Mouse (Mus musculus): ENCODE measurements around the gene Lrrc38. TPM values are rescaled to one million over a fixed set of nuclear protein-coding genes. Genes with fewer than 3 reads are reported as not detected.
"Not testable (repeated sequence)": the region's sequence is repeated elsewhere in the genome, so short reads cannot be mapped to it uniquely, and the experiment has no call there.

The Lrrc38 gene
- polyA plus RNA-seq, 1 experiment, result not detected

DNA sequence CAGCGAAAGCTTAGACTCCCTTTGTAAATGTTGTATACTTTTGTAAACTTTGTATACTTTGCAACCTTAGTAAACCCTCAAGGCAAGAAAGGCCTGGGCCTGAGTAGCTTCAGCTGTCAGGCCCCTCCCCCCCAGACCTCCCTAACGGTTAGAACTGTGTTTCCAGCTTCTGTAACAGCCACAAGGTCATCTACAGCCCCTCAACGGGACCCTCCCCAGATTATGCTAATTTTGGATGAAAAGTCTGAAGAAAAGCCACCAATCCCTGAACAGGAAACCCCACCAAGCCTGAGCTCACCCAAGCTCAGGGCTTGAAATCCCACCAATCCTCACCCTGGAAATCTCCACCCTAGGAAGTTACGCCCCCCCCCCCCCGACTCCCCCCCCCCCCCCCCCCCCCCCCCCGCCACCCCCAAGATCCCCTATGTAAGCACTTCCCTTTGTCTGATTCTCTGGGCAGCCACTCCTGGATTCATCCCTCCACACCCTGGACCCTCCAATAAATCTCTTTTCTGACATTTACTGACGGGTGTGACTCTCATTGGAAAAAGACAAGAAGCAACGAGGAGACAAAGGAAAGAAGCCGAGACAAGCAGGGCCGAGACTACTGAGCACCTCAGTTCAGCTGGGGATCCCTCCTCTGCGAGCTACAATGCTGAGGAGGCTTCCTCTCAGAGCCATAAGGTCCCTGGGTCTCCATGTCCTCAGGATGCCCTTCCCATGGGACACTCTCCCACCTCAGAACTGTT lies 25.2 kb upstream of the Lrrc38 start:
- TF ChIP-seq FLI1 (IDR thresholded peaks at IDR 0.05; ENCODE audit: low read length), result no peak
- TF ChIP-seq GATA1 (IDR thresholded peaks at IDR 0.05; ENCODE audit: borderline replicate concordance, low read length), result no peak
- peaks cover 5% of the 10 kb centered on the region; the same call in 1 of the 2 replicates for H3K4me1 ChIP-seq
- H3K27me3 ChIP-seq (replicated peaks), result peaks cover 3% of the 10 kb centered on the region
- H3K4me3 ChIP-seq (replicated peaks), result no peak overlapping the region
- peaks cover 19% of the 10 kb centered on the region; the same call in 1 of the 2 replicates for H3K9me3 ChIP-seq
- H3K36me3 ChIP-seq (replicated peaks; ENCODE audit: low read length), result no peaks in the 10 kb centered on the region

DNA sequence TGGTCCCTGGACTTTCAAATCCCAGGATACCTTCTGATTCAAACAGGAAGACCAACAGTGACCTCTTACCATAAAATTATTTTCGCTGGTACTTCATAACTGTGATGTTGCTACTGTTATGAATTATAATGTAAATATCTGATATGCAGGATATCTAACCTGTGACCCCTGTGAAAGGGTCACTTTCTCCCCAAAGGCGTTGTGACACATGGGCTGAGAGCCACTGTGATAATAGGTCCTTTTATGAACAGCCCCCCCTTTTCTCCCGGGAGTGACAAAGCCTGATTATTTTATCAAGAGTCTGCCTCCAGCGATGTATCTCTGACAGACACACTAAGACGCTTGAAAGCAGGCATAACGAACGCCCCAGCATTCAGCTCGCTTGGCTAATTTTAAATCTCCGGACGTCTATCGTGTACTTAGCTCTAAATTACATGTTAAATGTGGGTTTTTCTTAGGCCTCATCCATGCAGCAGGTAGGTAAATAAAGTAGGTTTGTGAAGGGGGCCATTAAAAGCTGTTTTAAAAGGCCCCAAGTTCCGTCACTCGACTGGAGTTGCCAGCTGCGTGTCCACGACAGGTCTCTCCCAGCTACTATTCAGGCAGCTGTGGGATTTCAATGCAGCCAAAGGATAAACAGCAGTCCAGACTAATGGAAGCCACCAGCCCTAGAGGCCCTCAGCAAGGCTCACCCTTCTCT lies 24.5 kb upstream of the Lrrc38 start:
- Histone ChIP-seq H3K4me1 (peaks cover 5% of the 10 kb centered on the region; the same call in 1 of the 2 replicates), H3K27me3 (replicated peaks) (peaks cover 3% of the 10 kb centered on the region), H3K9me3 (peaks cover 19% of the 10 kb centered on the region; the same call in 1 of the 2 replicates), H3K4me3 (replicated peaks) (peak overlapping the region; percentile 73), H3K36me3 (replicated peaks; ENCODE audit: low read length) (no peaks in the 10 kb centered on the region)
- TF ChIP-seq GATA1 (IDR thresholded peaks at IDR 0.05; ENCODE audit: borderline replicate concordance, low read length) (no peak), FLI1 (IDR thresholded peaks at IDR 0.05; ENCODE audit: low read length) (no peak)

DNA sequence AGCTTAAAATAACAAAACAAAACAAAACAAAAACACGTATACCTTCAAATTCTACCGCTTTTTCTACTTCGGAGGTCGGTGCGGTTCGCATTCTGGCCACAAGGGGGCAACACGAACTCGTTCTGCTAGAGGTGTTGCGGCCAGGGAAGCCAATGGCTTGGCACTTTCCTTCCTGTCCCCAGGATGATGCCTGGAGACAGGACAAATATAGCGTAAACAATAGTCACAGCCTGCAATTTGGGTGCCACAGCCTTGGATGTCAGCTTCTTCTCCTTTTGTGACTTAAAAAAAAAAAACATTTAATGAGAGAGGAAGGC lies 24.0 kb upstream of the Lrrc38 start:
- H3K36me3 ChIP-seq (replicated peaks; ENCODE audit: low read length), result no peaks in the 10 kb centered on the region
- peaks cover 5% of the 10 kb centered on the region for H3K27me3 ChIP-seq (replicated peaks)
- H3K4me3 ChIP-seq (replicated peaks), result peak overlapping the region; percentile 73
- no peak for TF ChIP-seq FLI1 (IDR thresholded peaks at IDR 0.05; ENCODE audit: low read length)
- no peak for TF ChIP-seq GATA1 (IDR thresholded peaks at IDR 0.05; ENCODE audit: borderline replicate concordance, low read length)
- peaks cover 20% of the 10 kb centered on the region for H3K9me3 ChIP-seq
- H3K4me1 ChIP-seq, result peaks cover 5% of the 10 kb centered on the region; the same call in 1 of the 2 replicates

DNA sequence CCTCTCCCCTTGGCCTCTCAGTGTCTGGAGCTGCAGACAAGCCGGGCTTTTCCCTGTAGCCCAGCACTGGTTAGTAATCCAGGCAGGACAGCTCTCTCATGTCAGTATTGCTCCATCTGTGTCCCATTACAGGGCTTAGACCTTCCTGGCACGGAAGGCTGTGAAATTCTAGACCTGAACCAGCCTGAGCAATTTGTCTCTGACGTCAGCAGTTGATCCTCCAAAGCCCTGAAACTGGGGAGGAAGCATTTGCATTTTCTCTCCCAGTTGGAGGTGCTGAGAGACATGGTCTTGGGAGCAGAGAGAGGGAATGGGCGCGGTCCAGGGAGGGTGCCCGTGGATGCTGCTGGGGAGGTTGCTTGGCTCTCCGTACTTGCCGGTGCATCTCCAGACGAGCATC lies 19.0 kb upstream of the Lrrc38 start:
- Histone ChIP-seq H3K36me3 (replicated peaks; ENCODE audit: low read length) (no peaks in the 10 kb centered on the region), H3K9me3 (peaks cover 24% of the 10 kb centered on the region), H3K4me1 (peaks cover 1% of the 10 kb centered on the region; the same call in 1 of the 2 replicates), H3K27me3 (replicated peaks) (peaks cover 4% of the 10 kb centered on the region), H3K4me3 (replicated peaks) (no peak overlapping the region)
- no peak for TF ChIP-seq FLI1 (IDR thresholded peaks at IDR 0.05; ENCODE audit: low read length)
- TF ChIP-seq GATA1 (IDR thresholded peaks at IDR 0.05; ENCODE audit: borderline replicate concordance, low read length), result no peak

DNA sequence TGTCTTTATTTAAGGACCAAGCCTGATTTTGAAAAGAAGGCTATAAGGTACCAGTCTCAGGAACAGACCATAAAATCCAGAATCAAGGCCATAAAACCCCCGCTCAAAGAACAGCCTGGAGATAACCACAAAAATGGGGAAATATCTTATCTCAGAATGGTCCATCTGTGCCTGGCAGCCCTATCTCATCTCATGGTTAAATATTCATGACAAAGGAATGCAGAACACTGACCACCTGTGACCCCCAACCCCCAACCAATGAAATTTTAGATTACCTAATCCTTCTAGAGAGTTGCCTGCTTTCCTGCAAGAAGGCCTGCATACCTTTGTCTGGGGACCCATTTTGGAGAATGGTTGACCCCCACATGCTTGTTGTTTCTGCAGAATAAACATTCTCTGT lies 17.8 kb upstream of the Lrrc38 start:
- no peak overlapping the region for H3K4me3 ChIP-seq (replicated peaks)
- H3K9me3 ChIP-seq, result peaks cover 24% of the 10 kb centered on the region
- H3K4me1 ChIP-seq, result no peaks in the 10 kb centered on the region
- TF ChIP-seq FLI1 (IDR thresholded peaks at IDR 0.05; ENCODE audit: low read length), result no peak
- TF ChIP-seq GATA1 (IDR thresholded peaks at IDR 0.05; ENCODE audit: borderline replicate concordance, low read length), result no peak
- H3K27me3 ChIP-seq (replicated peaks), result peaks cover 4% of the 10 kb centered on the region
- no peaks in the 10 kb centered on the region for H3K36me3 ChIP-seq (replicated peaks; ENCODE audit: low read length)

DNA sequence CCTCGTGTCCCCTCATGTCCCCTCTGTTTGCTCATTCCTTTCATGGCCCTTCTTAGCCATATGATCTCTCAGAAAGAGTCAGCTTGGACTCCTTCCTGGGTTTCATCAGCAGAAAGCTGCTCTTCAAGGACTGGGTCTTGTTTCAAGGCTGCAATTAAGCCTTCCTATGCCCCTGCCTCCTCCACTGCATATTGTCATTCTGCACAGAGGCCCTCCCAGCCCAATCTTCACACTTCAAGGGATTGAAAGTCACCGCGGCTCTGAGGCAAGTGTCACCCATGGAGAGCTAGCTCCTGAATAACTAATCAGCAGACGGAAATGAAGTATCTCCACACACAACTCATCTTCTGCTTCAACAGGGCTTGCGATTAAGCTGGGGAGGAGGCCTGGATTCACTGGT lies 15.4 kb upstream of the Lrrc38 start:
- Histone ChIP-seq H3K4me1 (no peaks in the 10 kb centered on the region), H3K9me3 (peaks cover 23% of the 10 kb centered on the region), H3K4me3 (replicated peaks) (no peak overlapping the region), H3K27me3 (replicated peaks) (peaks cover 4% of the 10 kb centered on the region), H3K36me3 (replicated peaks; ENCODE audit: low read length) (no peaks in the 10 kb centered on the region)
- TF ChIP-seq GATA1 (IDR thresholded peaks at IDR 0.05; ENCODE audit: borderline replicate concordance, low read length) (no peak), FLI1 (IDR thresholded peaks at IDR 0.05; ENCODE audit: low read length) (no peak)

DNA sequence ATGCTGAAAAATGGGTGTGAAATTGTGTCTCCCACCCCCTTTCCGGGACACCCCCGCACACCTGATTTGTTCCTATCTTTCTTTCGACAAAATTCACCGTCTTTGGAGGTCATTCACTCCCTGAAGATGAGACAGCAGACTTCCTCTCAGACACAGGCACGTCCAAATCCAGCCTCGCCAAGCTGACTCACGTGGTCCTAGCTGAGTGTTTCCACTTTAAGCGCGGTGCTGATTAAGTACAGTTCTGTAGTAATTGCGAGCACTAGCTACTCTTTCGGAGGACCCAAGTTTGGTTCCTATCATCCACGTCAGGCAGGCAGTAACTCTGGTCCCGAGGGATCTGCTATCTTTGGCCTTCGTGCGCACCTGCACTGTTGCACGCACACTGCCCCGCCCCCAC lies 14.6 kb upstream of the Lrrc38 start:
- H3K36me3 ChIP-seq (replicated peaks; ENCODE audit: low read length), result no peaks in the 10 kb centered on the region
- H3K9me3 ChIP-seq, result peaks cover 29% of the 10 kb centered on the region
- H3K27me3 ChIP-seq (replicated peaks), result peaks cover 4% of the 10 kb centered on the region
- TF ChIP-seq GATA1 (IDR thresholded peaks at IDR 0.05; ENCODE audit: borderline replicate concordance, low read length) (no peak), FLI1 (IDR thresholded peaks at IDR 0.05; ENCODE audit: low read length) (no peak)
- no peaks in the 10 kb centered on the region for H3K4me1 ChIP-seq
- no peak overlapping the region for H3K4me3 ChIP-seq (replicated peaks)

DNA sequence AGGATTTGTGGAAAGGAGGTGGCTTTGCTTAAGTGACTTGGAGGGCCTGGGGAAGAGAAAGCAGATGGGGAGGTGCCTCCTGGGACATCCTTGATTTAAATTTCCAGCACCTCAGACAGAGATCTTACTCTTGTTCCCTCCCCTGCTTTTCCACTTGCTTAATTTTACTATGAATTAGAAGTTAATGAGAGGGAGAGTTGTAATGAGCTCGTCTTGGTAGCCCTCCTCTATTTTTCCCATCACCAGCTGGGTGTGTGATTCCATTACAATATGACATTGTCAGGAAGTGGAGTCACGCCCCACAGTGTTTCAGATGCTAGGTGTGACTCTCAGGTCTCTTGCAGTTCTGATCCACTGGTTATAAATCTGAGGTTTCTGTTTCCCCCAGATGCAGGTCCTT lies 13.5 kb upstream of the Lrrc38 start:
- H3K4me1 ChIP-seq, result no peaks in the 10 kb centered on the region
- H3K27me3 ChIP-seq (replicated peaks), result no peaks in the 10 kb centered on the region
- no peaks in the 10 kb centered on the region for H3K36me3 ChIP-seq (replicated peaks; ENCODE audit: low read length)
- TF ChIP-seq GATA1 (IDR thresholded peaks at IDR 0.05; ENCODE audit: borderline replicate concordance, low read length) (no peak), FLI1 (IDR thresholded peaks at IDR 0.05; ENCODE audit: low read length) (no peak)
- peaks cover 32% of the 10 kb centered on the region for H3K9me3 ChIP-seq
- H3K4me3 ChIP-seq (replicated peaks), result no peak overlapping the region

DNA sequence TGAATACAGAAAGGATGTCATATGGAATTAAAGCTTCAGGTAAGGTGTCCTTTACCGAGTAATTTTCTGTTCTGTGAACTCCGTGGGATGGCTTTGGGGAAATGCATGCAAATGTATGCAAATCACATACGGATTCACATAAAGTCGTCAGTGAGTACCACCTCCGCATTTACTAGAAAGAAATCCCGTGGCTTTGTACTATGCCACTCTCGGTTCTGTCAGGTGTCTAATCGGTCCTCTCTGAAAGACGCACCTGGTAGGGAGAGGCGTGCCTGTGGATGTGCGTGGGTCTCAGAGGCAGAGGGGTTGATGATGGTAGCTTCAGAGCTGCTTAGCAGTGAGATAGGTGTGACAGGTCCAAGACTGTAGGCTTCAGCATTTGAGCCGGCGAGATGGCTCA lies 9.7 kb upstream of the Lrrc38 start:
- Histone ChIP-seq H3K4me1 (no peaks in the 10 kb centered on the region), H3K36me3 (replicated peaks; ENCODE audit: low read length) (no peaks in the 10 kb centered on the region), H3K27me3 (replicated peaks) (no peaks in the 10 kb centered on the region), H3K9me3 (peaks cover 37% of the 10 kb centered on the region), H3K4me3 (replicated peaks) (no peak overlapping the region)
- TF ChIP-seq FLI1 (IDR thresholded peaks at IDR 0.05; ENCODE audit: low read length), result no peak
- no peak for TF ChIP-seq GATA1 (IDR thresholded peaks at IDR 0.05; ENCODE audit: borderline replicate concordance, low read length)

DNA sequence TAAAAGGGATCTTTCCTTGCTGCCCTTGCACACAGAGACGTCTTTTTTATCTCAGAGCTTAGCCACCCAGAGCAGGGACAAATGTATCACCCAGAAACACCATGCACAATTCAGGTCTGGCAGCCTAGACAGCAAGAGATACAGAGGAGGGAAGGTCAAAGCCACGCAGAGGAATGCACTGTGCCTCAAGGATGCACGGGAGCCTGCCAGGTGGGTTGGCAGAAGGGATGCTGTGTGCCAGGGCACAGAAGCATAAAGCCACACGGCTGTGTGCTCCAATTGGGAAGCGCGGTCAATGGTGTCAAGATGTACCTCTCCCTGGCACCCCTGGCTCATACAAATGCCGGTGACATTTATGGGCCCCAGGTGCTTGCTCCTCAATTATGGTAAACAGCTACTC lies 8.1 kb upstream of the Lrrc38 start:
- no peaks in the 10 kb centered on the region for H3K4me1 ChIP-seq
- TF ChIP-seq FLI1 (IDR thresholded peaks at IDR 0.05; ENCODE audit: low read length) (no peak), GATA1 (IDR thresholded peaks at IDR 0.05; ENCODE audit: borderline replicate concordance, low read length) (no peak)

DNA sequence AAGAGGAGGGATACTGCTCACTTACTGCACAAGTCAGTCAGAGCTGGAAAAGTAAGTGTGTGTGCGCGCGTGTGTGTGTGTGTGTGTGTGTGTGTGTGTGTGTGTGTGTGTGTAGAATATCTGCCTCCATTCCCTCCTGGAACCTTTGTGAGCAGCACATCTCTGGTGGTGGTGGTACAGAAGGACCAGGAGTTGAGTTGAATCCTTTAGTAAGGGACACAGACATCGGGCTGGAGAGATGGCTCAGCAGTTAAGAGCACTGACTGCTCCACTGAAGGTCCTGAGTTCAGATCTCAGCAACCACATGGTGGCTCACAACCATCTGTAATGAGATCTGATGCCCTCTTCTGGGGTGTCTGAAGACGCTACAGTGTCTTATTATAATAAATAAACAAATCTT lies 4.1 kb upstream of the Lrrc38 start:
- not testable (repeated sequence) for H3K36me3 ChIP-seq (replicated peaks; ENCODE audit: low read length); H3K4me3 ChIP-seq (replicated peaks); H3K4me1 ChIP-seq
- peaks cover 28% of the 10 kb centered on the region for H3K9me3 ChIP-seq
- peaks cover 25% of the 10 kb centered on the region for H3K27me3 ChIP-seq (replicated peaks)

More for the DNA sequence above, 8.1 kb upstream of the Lrrc38 start:
- peak overlapping the region; percentile 28 for H3K4me3 ChIP-seq (replicated peaks)
- H3K36me3 ChIP-seq (replicated peaks; ENCODE audit: low read length), result no peaks in the 10 kb centered on the region
- no peaks in the 10 kb centered on the region for H3K27me3 ChIP-seq (replicated peaks)
- peaks cover 35% of the 10 kb centered on the region for H3K9me3 ChIP-seq

Data from megakaryocyte, embryonic 14.5 days (primary cell).